Mouse (Mus musculus) forebrain, postnatal 0 days (tissue): ENCODE measurements at regions not wholly inside any gene's neighbourhood (a gene's known extent, or its start where the extent isn't known, plus 50 kb on each side); places are given as distances from the start of the nearest gene placed in this dataset.

ENCODE experiments used
- ATAC-seq: fragments of 200-750 bp; cut with Nextera tagmentation; 2 replicates; pipeline ENCODE4 v1.8.0; 2017; ENCODE audit warnings: mild to moderate bottlenecking, moderate library complexity
- DNase-seq: peaks from one replicate; pipeline ENCODE4 v3.0.0-alpha.2; 2015
- H3K27ac ChIP-seq: fragments of 300-500 bp; sonication (generic); 2 replicates; pipeline ENCODE4 v1.5.1; 2014; ENCODE audit warnings: low read depth, mild to moderate bottlenecking, antibody characterized with exemption, low read length, moderate library complexity, mixed read lengths
- H3K27me3 ChIP-seq: fragments of 300-500 bp; sonication (generic); 2 replicates; pipeline ENCODE4 v1.6.1; 2014; ENCODE audit warnings: mild to moderate bottlenecking, low read length, mixed read lengths; ENCODE audit not compliant: insufficient read depth
- H3K36me3 ChIP-seq: fragments of 300-500 bp; sonication (generic); 2 replicates; pipeline ENCODE4 v1.6.1; 2014; ENCODE audit warnings: mild to moderate bottlenecking, moderate library complexity; ENCODE audit not compliant: insufficient read depth
- H3K4me1 ChIP-seq: fragments of 300-500 bp; sonication (generic); 2 replicates; pipeline ENCODE4 v1.6.1; 2014; ENCODE audit warnings: antibody characterized with exemption; ENCODE audit not compliant: insufficient read depth
- H3K4me2 ChIP-seq: fragments of 300-500 bp; sonication (generic); 2 replicates; pipeline ENCODE4 v1.6.1; 2014; ENCODE audit warnings: low read depth, mild to moderate bottlenecking, moderate library complexity
- H3K4me3 ChIP-seq: fragments of 300-500 bp; sonication (generic); 2 replicates; pipeline ENCODE4 v1.5.1; 2014; ENCODE audit warnings: low read depth, low read length, mixed read lengths
- H3K9ac ChIP-seq: fragments of 300-500 bp; sonication (generic); 2 replicates; pipeline ENCODE4 v1.6.1; 2014; ENCODE audit warnings: mild to moderate bottlenecking
- H3K9me3 ChIP-seq: fragments of 300-500 bp; sonication (generic); 2 replicates; pipeline ENCODE4 v1.6.1; 2016; ENCODE audit warnings: low read length
- CTCF ChIP-seq: sonication (generic); IDR thresholded peaks from 2 replicates; pipeline ENCODE4 v1.5.1; 2016; ENCODE audit warnings: antibody characterized with exemption, control low read depth, low read depth
- WGBS: fragments of 180-500 bp; shearing (Covaris S2); extraction: QIAGEN DNeasy Blood & Tissue Kit; methylation state at CpG from one replicate; pipeline ENCODE4 v1.1.7; 2014; 5-methylcytosine and 5-hydroxymethylcytosine counted together

DNA sequence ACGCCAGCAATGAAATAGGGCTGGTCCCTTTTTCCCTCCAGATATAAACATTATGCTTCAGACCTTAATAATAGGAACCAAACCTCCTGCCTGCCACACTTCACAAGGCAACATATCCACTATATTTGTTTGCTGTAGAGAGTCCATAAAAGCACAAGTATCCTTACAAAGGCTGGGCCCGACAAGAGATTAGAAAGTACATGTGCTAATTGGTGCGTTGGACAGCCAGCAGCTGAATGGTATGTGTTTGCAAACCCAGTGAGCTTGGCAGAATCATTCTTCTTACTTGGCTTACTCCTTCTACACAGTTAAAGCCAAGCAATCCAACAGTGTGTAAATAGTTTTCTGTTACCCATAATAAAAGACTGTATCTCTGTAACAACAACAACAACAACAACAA lies 479.6 kb upstream of the Adamts9 start:
- Histone ChIP-seq H3K27me3 (no peaks in the 10 kb centered on the region), H3K9ac (no peak overlapping the region), H3K27ac (no peak overlapping the region), H3K36me3 (no peaks in the 10 kb centered on the region), H3K9me3 (no peaks in the 10 kb centered on the region), H3K4me1 (no peaks in the 10 kb centered on the region), H3K4me3 (no peak overlapping the region), H3K4me2 (no peak overlapping the region)
- no peak for TF ChIP-seq CTCF
- no peak for ATAC-seq
- 24% methylated on average over 3 of the region's 3 CpGs for WGBS
- DNase-seq = peak; percentile 8

DNA sequence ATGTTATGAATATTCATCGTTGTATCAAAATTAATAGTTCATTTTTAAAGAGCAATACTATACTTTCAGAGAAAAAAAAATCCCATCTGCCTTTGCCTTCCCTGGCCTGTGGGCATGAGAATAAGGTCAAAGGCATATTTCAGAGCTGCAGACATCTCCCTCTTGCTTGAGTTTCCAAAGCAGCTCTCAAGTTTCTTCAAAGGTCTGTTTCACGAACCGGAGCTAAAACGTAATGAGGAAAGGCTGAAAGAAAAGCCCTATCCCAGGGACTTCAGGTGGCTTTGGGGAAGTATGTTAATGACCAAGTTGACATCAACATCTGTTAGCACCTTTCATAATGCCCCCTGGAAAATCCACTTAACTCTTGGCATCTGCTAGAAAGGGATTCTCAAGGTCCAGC lies 479.0 kb upstream of the Adamts9 start:
- Histone ChIP-seq H3K27me3 (no peaks in the 10 kb centered on the region), H3K36me3 (no peaks in the 10 kb centered on the region), H3K9ac (no peak overlapping the region), H3K4me1 (no peaks in the 10 kb centered on the region), H3K4me3 (no peak overlapping the region), H3K27ac (no peak overlapping the region), H3K9me3 (no peaks in the 10 kb centered on the region), H3K4me2 (no peak overlapping the region)
- 75% methylated on average over 4 of the region's 4 CpGs for WGBS
- no peak for TF ChIP-seq CTCF
- no peak for ATAC-seq
- DNase-seq = no peak

DNA sequence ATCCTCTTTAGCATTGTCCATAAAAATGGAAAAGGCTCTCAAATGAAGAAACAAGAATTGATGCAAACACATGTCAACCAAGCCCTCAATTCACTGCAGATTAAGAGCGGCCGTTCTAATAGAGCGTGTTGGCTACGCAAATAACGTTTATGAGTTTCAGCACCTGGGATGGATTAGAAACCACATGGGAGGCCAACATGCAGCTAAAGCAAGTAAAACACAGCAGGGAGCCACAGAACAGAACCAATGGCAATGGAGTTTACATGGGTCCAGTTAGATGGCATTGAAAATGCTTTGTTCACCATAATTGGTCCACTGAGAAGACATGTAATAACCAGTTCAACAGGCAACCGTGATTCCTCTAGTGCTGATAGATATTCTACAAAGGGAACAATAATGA lies 474.3 kb upstream of the Adamts9 start:
- ATAC-seq (no peak), DNase-seq (no peak)
- Histone ChIP-seq H3K9ac (no peak overlapping the region), H3K9me3 (no peaks in the 10 kb centered on the region), H3K36me3 (no peaks in the 10 kb centered on the region), H3K4me2 (no peak overlapping the region), H3K4me3 (no peak overlapping the region), H3K4me1 (no peaks in the 10 kb centered on the region), H3K27ac (no peak overlapping the region), H3K27me3 (no peaks in the 10 kb centered on the region)
- 82% methylated on average over 6 of the region's 6 CpGs for WGBS
- no peak for TF ChIP-seq CTCF

DNA sequence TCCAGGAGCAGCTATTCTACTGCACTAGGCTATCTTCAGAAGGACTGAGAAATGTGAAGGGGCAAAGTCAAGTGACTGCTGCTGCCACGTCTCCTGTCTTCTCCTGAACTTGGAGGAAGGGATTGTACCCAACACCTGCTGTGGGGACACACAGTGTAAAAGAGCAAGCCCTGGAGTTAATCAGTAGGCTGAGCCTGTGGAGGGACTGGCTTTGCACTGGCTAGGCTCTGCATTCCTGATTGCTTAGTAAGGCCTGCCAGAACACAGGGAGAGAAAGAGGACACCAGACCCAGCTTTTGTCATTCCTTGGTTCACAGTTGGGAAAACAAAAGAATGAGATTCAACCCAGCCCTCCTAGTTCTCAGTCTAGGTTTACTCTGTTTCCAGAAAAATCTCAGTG lies 472.7 kb upstream of the Adamts9 start:
- no peak overlapping the region for H3K27ac ChIP-seq
- 33% methylated on average over 1 of the region's 1 CpGs for WGBS
- H3K4me3 ChIP-seq = no peak overlapping the region
- no peaks in the 10 kb centered on the region for H3K27me3 ChIP-seq
- TF ChIP-seq CTCF = no peak
- no peak for ATAC-seq
- no peaks in the 10 kb centered on the region for H3K9me3 ChIP-seq
- DNase-seq = no peak
- H3K4me1 ChIP-seq = no peaks in the 10 kb centered on the region
- no peak overlapping the region for H3K4me2 ChIP-seq
- H3K9ac ChIP-seq = no peak overlapping the region
- H3K36me3 ChIP-seq = no peaks in the 10 kb centered on the region

DNA sequence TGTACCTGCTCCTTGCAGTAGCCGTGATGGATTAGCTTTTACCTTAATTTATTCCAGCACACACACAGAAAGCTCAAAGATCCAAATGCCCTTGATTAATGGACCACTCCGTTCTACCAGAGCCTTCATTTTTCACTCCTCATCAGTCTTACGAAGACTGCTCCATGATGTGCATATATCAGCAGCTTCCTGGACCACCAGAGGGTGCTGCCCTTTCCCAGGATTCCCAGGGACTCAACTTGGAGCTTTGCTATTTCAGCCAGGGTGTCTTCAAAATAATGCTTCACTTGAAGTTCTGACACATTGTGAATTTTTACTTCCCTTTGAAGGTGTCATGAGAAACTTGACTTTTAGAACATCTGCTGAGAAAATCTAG lies 467.8 kb upstream of the Adamts9 start:
- H3K27me3 ChIP-seq = no peaks in the 10 kb centered on the region
- ATAC-seq = no peak
- no peak overlapping the region for H3K27ac ChIP-seq
- no peak overlapping the region for H3K9ac ChIP-seq
- no peak overlapping the region for H3K4me3 ChIP-seq
- H3K4me1 ChIP-seq = no peaks in the 10 kb centered on the region
- no peak overlapping the region for H3K4me2 ChIP-seq
- TF ChIP-seq CTCF = 0 out of 2 replicates have a peak, but pooled peaks have one; percentile 2
- no peaks in the 10 kb centered on the region for H3K9me3 ChIP-seq
- no peak for DNase-seq
- H3K36me3 ChIP-seq = no peaks in the 10 kb centered on the region
- WGBS = 84% methylated on average over 3 of the region's 3 CpGs

DNA sequence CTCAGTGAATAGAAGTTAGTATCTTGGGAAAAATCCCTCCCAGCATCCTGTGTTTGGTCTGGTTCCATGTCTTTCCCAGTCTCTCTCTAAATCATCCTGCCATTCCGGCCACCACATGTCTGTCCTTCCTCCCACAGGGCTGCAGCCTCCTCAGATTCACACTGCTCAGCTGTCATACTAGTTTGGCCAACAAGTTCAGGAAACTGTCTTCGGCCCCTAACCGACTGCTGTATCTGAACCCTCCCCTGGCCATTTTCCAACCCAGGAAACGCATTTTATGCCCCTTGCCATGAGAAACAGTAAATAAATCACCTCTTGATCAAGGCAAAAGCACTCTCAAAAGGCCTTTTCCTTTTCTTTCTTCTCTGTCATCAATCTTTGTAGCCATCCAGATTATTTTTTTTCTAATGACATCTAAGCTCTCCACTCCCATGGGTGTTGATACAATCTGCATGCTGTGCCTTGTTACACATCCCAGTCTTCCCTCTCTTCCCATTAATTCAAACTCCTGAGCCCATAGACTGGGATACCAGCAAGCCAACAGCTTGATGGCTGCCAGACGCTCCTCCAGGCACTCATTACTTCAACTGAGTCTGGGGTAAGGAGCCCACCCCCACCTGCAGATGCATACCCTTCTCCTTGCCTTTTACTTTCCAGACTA lies 467.3 kb upstream of the Adamts9 start:
- no peak overlapping the region for H3K4me2 ChIP-seq
- no peak for DNase-seq
- no peaks in the 10 kb centered on the region for H3K27me3 ChIP-seq
- no peak for TF ChIP-seq CTCF
- no peak for ATAC-seq
- no peaks in the 10 kb centered on the region for H3K36me3 ChIP-seq
- WGBS = 78% methylated on average over 5 of the region's 5 CpGs
- H3K4me3 ChIP-seq = no peak overlapping the region
- H3K27ac ChIP-seq = no peak overlapping the region
- H3K4me1 ChIP-seq = no peaks in the 10 kb centered on the region
- H3K9ac ChIP-seq = no peak overlapping the region
- H3K9me3 ChIP-seq = no peaks in the 10 kb centered on the region

DNA sequence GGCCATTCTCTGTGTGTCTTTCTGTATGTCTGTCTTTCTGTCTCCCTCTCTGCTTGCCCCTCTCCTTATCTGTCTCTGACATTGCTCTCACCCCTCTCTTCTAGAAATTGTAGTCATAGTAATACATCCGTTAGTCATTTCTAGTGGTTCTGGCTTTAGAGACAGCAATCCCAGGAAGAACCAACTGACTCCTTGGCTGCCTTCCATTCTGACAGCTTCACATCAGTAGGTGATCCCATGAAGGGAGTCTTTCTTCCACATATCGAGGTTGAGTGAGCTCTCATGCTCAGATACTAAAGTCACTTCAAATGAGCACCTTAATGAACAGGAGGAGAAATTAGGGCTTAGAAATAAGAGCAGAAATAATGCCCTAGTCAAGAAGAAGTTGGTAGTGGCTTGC lies 455.3 kb upstream of the Adamts9 start:
- Histone ChIP-seq H3K27ac (no peak overlapping the region), H3K27me3 (no peaks in the 10 kb centered on the region), H3K9ac (no peak overlapping the region), H3K4me1 (peaks cover 7% of the 10 kb centered on the region), H3K36me3 (no peaks in the 10 kb centered on the region), H3K4me2 (no peak overlapping the region), H3K9me3 (no peaks in the 10 kb centered on the region), H3K4me3 (no peak overlapping the region)
- 74% methylated on average over 2 of the region's 2 CpGs for WGBS
- ATAC-seq (no peak), DNase-seq (no peak)
- TF ChIP-seq CTCF = no peak
